Mouse (Mus musculus) induced T-regulatory cell, adult 2 months (primary cell): Measurements from ENCODE around the gene 4930544D05Rik.

Experiments used
- DNase-seq: peaks from one replicate; pipeline ENCODE4 v3.0.0-alpha.2; 2012; ENCODE audit warnings: low read depth

Gene 4930544D05Rik

GRCm38 (mm10) chr11:70598451-70598953 is 17.1 kb upstream of the 4930544D05Rik start:
- DNase-seq: no peak

- DNase-seq: peak; percentile 90
Observed at GRCm38 (mm10) chr11:70605024-70605566, 10.6 kb upstream of the 4930544D05Rik start.

DNA sequence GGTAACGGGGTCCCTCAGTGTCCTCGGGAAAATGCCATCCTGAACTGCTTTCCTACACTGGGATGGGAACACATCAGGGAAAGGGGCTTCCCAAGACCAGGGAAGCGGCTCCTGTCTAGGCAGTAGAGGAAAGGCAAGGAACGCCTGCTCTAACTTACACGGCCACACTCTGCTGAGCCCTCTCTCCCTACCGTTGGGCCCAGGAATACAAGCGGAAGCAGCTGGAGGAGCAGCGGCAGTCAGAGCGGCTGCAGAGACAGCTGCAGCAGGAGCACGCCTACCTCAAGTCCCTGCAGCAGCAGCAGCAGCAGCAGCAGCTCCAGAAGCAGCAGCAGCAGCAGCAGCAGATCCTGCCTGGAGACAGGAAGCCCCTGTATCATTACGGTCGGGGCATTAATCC is 8.9 kb upstream of the 4930544D05Rik start:
- no peak for DNase-seq

DNA sequence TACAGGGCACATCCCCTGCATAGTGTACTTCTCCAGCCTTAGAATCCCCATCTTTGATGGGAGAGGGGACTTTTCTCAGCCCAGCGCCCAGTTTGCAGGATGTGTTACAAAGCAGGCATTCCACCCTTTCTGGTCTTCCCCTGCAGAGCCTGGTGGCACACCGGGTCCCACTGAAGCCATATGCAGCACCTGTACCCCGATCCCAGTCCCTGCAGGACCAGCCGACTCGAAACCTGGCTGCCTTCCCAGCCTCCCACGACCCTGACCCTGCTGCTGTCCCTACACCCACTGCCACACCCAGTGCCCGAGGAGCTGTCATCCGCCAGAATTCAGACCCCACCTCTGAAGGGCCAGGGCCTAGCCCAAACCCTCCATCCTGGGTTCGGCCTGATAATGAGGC is 8.0 kb upstream of the 4930544D05Rik start:
- DNase-seq: no peak

- DNase-seq: peak; percentile 54
Observed at GRCm38 (mm10) chr11:70608381-70609066, 7.1 kb upstream of the 4930544D05Rik start.

DNA sequence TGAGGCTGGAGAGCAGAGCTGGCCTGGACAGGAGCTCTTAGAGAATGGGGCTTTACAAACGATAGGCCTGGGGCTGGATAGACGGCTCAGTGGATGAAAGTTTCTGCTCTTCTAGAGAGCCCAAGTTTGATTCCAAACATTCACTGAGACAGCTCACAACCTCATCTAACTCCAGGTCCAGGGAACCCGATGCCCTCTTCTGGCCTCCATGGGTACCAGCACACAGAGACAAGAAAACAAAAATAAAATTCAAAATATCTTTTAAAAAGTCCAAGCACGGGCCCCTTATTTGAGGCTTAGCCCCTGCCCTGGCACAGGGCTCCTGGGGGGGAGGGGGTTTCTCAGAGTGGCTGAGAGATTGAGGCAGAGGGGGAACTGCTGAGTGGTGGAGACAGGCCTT is 4.9 kb upstream of the 4930544D05Rik start:
- no peak for DNase-seq

- no peak for DNase-seq
Observed at GRCm38 (mm10) chr11:70612505-70612904, 3.1 kb upstream of the 4930544D05Rik start.

GRCm38 (mm10) chr11:70615074-70615473 is 574 bp upstream of the 4930544D05Rik start:
- peak; percentile 93 for DNase-seq

GRCm38 (mm10) chr11:70619101-70619500 is 3.5 kb downstream of the 4930544D05Rik start, which contains the start of gene Chrne:
Chrne (minus strand) TSS chr11:70619216.
- no peak for DNase-seq

DNA sequence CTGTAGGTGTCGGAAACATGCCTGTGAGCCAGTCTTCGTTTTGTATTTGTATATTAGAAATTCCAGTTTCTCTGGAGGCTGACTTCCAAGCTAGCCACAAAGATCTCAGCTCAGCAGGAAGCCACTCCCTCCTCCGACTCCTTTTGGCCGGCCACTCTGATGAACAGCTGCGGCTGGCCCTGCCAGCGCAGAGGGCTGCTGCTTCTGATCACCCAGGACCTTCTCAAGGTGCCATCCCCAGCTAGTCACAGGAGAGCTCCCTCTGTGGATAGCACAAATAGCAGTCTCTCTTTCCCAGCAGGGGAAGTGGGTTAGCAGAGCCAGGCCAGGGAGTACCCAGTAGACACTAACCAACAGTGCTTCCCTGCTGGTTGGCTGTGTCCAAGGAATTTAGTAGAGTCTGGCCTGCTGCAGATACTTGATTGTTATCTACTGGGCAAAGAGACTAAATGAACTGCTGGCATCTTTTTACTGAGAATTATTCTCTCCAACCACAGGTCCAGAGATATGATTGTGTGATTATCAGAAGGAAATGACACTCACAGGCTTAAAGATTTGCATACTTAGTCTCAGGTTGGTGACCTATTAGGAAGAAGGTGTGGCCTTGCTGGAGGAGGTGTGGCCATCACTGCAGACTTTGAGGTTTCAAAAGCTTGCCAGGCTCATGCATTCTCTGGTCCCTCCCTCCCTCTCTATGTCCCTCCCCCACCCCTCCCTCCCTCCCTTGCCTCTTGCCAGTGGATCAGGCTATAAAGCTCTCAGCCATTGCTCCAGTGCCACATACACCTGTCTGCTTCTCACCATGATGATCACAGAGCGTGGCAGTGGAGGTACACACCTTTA is 6.5 kb downstream of the 4930544D05Rik start:
- DNase-seq: peak; percentile 84

DNA sequence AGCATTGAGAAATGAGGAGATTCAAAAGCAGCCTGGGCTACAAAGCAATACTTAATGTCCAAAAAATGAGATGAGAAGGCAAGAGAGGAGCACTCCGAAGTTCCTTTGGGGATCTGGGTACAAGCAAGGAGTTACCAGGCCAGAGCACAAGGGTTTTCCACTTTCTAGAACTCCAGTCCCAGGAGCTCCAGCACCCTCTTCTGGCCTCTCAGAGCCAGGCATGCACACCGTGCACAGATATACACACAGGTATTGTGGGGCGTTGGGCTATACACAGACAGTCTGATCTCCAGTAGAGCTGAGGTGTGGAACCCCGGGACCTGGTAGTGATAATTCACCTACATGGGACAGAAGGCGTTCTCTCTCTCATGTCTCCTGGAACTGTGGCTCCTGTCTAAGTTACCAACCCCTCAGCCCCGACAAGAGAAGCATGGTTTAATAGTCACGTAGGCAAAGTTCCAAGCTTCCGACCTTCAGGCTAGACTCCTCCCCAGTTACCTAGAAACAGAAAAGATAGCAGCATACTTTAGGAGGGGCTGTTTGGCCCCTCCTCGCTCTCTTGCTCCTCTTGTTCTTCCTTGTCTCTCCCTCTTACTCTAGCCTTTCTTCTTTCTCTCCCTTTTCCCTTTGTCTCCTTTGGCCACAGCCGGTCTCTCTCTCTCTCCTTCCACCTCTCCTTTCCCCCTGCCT is 7.5 kb downstream of the 4930544D05Rik start:
- DNase-seq: peak; percentile 35

- DNase-seq: peak; percentile 85
Observed at GRCm38 (mm10) chr11:70625473-70625872, 9.8 kb downstream of the 4930544D05Rik start.

GRCm38 (mm10) chr11:70626877-70627276 is 11.2 kb downstream of the 4930544D05Rik start:
- DNase-seq: no peak

- DNase-seq: no peak
Observed at GRCm38 (mm10) chr11:70628431-70628830, 12.8 kb downstream of the 4930544D05Rik start.

DNA sequence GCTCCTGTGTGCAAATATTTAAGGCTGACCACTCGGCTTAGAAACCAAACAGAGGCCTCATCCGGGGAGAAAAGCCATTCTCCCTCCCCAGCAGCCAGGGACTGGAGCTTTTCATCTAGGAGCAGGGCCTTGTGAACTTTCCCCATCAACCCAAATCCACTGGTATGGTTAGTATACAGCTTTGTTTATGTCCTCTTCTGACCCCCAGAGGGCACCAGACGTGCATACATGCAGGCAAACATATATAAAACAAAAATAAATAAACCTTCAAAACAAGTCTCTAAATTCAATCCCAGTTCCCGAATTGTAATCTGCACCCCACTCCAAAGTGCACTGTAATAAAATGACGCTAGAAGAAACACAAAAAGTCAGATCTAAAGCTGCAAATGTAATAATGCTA is 13.9 kb downstream of the 4930544D05Rik start:
- peak; percentile 77 for DNase-seq

GRCm38 (mm10) chr11:70630129-70630528 is 14.5 kb downstream of the 4930544D05Rik start:
- DNase-seq: no peak

GRCm38 (mm10) chr11:70635601-70636000 is 20.0 kb downstream of the 4930544D05Rik start:
- no peak for DNase-seq

- DNase-seq: no peak
Observed at GRCm38 (mm10) chr11:70637764-70638163, 22.1 kb downstream of the 4930544D05Rik start.

DNA sequence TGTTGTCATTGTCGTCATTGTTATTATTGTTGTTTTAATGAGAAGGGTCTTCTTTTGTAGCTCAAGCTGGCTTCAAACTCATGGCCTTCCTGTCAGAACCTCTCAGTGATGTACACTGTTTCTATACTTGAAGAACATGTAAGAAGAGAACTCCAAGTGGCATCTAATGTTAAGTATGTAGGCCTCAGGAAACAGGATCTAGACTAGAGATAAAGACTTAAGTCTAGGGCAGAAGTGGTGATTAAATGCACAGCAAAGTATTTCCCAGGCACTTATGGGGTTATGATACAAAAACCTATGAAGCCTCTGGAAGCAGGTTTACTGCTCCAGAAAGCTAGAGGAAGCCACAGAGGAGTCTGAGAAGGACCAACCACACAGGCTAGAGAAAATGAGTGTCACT is 22.6 kb downstream of the 4930544D05Rik start:
- no peak for DNase-seq

DNA sequence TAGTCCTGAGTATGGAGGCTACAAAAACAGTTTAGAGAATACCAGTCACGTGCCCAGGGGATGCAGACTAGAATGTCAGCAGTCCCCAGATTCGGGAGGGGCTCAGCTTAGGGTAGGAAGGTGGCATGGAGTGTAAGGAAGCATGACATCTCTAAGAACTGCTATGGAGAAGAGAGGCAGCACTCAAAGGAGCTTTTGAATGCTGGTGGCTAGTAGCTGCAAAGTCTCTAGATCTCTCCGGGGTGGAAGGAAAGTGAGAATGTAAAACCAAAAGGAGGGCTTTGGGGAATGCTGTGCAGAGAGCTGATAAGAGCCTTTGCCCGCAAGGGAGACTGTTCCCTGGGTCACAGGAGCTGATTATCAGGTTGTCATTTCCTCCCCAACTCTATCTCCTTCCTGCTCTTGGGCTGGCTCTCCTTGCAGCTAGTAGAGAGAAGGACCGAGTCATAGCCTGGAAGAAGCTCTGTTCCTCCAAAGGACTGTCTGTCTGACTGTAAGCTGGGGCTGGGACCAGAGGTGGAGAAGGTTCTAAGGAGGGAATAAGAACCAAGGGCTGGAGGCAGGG is 23.1 kb downstream of the 4930544D05Rik start, which contains the start of gene Gp1ba:
Gene Gp1ba (plus strand): TSS at position 409 of the 565 bp plus-strand sequence.
- no peak for DNase-seq

- no peak for DNase-seq
Observed at GRCm38 (mm10) chr11:70639976-70640375, 24.3 kb downstream of the 4930544D05Rik start.

- DNase-seq: no peak
Observed at GRCm38 (mm10) chr11:70641241-70641640, 25.6 kb downstream of the 4930544D05Rik start.
